Mouse (Mus musculus) thymus, adult 2 months (tissue): ENCODE results near the gene Gm28048.

Experiments
- CTCF ChIP-seq: fragments of 200-500 bp; IDR thresholded peaks from 2 replicates; pipeline ENCODE4 v1.5.1; 2012; ENCODE audit warnings: mild to moderate bottlenecking, control low read depth, low read length, moderate library complexity, borderline replicate concordance; ENCODE audit not compliant: control insufficient read depth, poor library complexity, insufficient read depth; ENCODE audit errors: extremely low read depth
- POLR2A ChIP-seq: fragments of 200-500 bp; IDR thresholded peaks from 2 replicates; pipeline ENCODE4 v1.6.1; 2012; ENCODE audit warnings: mild to moderate bottlenecking, low read length, control low read depth, moderate library complexity; ENCODE audit not compliant: control insufficient read depth, poor library complexity, insufficient read depth; ENCODE audit errors: extremely low read depth

- TF ChIP-seq POLR2A (no peak), CTCF (no peak)
Measured at GRCm38 (mm10) chr11:22848649-22849195, 133.2 kb downstream of the Gm28048 start.
